Mouse (Mus musculus): ENCODE data around the gene Vps16. TPM values are rescaled to one million over a fixed set of nuclear protein-coding genes. Genes with fewer than 3 reads are reported as not detected.

The Vps16 gene
- polyA plus RNA-seq (2014; fragmentation: Nextera tagmentation; extraction: Ambion mirVana): 92.2 and 99.3 TPM in 2 replicates

DNA sequence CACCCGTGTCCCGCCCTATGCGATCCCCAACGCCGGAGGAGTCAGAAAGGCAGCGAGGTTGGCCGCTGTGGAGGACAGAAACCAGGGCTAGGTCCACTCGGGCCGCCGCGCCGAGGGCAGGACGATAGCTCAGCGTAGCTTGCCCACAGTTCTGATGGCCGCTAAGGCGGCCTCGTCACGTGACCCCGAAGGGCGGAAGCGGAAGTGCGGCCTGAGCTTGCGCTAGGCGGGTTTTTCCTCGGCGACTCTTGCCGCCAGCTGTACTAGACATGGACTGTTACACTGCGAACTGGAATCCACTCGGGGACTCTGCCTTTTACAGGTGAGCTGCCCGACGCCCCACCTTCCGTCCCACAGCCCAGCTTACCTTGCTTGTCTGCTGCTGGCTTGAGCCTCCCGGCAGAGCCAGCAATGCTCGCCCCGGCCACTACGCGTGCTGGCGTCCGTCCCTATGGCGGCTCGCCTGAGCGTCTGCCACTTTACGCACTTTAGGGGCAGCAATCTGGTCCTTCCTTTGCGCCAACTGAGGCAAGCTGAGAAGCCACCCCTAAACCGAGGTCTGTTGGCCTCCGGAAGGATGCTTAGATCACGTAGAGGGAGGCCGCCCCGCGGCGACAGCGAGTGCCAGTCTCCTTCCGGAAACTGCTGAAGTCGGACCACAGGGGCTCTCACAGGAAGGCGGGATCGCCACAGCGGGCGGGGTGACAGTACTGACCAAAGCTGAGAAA, at the start of gene Vps16, which contains the start of gene Pced1a:
Gene Vps16, plus strand, starts transcription at position 214 of the 728 bp plus-strand sequence.
Gene Pced1a, minus strand, starts transcription at position 576 of the 728 bp plus-strand sequence.
- Histone ChIP-seq H3K4me1 (ENCODE audit: control insufficient read depth, insufficient read depth, low read length) (peaks cover 10% of the 10 kb centered on the region), H3K4me3 (ENCODE audit: low read depth, low read length) (peak within 1 kb of the TSS; percentile 76), H3K9ac (ENCODE audit: low read length) (peak within 1 kb of the TSS; percentile 86), H3K27ac (ENCODE audit: low read depth, low read length) (peak within 1 kb of the TSS; percentile 89), H3K9me3 (replicated peaks; ENCODE audit: control insufficient read depth, low read length) (no peaks in the 10 kb centered on the region), H3K27me3 (replicated peaks; ENCODE audit: control insufficient read depth, insufficient read depth, low read length) (no peaks in the 10 kb centered on the region), H3K36me3 (ENCODE audit: control insufficient read depth, insufficient read depth, low read length) (0 out of 2 replicates have a peak, but pooled peaks cover 3% of the 10 kb centered on the region), H3K4me2 (ENCODE audit: low read length) (peak within 1 kb of the TSS; percentile 90)
- WGBS: under 1% methylated on average over 58 of the region's 58 CpGs
- DNase-seq (ENCODE audit: low spot score) (peak; percentile 97), ATAC-seq (peak; percentile 97)

DNA sequence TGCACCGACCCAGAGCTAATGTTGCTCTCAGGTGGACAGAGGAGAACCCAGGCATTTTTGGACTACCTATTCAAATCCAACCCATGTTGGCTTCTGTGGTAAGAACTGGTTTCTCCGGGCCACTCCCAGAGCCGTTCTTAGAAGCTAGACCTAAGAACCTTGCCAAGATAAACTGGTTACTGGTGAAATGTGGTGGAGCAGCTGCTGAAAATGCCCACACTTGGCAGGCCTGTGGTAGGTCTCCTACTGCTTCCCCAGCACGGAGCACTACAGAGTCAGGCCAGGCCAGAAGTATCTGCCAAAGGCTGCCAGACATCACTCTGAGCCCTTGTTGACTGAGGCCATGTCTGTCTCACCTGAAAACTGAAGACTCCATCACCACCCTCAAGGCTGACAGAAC, 49.2 kb upstream of the Vps16 start:
- DNase-seq (ENCODE audit: low spot score): no peak
- 77% methylated on average over 4 of the region's 4 CpGs for whole genome bisulfite sequencing
- H3K27ac ChIP-seq (ENCODE audit: low read depth, low read length): no peak overlapping the region

DNA sequence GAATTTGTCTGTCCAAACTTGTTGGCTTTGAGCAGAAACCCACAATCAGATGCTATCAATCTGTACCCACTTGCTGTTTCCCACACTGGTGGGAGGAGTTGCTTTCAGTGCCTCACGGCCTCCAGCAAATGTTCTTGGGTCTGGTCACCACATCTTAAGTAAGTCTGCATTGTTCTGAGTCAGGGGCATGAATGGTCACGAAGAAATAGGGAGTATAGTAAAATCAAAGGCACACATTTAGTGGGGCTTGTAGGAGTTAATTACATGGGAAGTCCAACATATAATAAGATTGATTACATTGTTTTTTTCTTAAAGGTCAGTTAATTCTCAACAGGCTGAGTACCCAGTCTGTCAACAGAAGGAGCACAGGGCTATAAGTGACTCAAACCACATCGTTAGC, 40.9 kb upstream of the Vps16 start:
- DNase-seq (ENCODE audit: low spot score) (no peak), ATAC-seq (no peak)
- WGBS: 21% methylated on average over 3 of the region's 3 CpGs

More for the DNA sequence above, 49.2 kb upstream of the Vps16 start:
- no peaks in the 10 kb centered on the region for H3K4me1 ChIP-seq (ENCODE audit: control insufficient read depth, insufficient read depth, low read length)
- H3K4me3 ChIP-seq (ENCODE audit: low read depth, low read length): no peak overlapping the region
- ATAC-seq: no peak
- no peaks in the 10 kb centered on the region for H3K9me3 ChIP-seq (replicated peaks; ENCODE audit: control insufficient read depth, low read length)
- no peaks in the 10 kb centered on the region for H3K27me3 ChIP-seq (replicated peaks; ENCODE audit: control insufficient read depth, insufficient read depth, low read length)
- H3K36me3 ChIP-seq (ENCODE audit: control insufficient read depth, insufficient read depth, low read length): no peaks in the 10 kb centered on the region
- no peak overlapping the region for H3K4me2 ChIP-seq (ENCODE audit: low read length)
- no peak overlapping the region for H3K9ac ChIP-seq (ENCODE audit: low read length)

DNA sequence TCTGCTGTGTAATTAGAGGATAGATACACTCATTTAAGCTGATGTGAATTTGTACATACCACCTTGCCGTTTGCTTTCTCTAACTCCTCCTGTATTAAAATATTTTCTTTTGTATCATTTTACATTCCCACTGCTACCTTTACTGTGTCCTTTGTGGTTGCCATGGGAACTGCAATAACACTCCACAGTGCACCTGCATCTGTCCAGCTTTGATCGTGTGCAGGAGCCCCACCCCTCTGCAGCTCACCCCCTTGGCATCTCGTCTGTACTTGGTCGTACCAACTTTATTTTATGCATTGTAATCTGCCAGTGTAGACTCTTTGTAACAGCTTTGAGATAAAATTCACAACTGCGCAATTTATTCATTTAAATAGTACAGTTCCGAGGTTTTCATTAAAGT, 40.2 kb upstream of the Vps16 start:
- no peak overlapping the region for H3K4me3 ChIP-seq (ENCODE audit: low read depth, low read length)
- no peak overlapping the region for H3K4me2 ChIP-seq (ENCODE audit: low read length)
- no peaks in the 10 kb centered on the region for H3K9me3 ChIP-seq (replicated peaks; ENCODE audit: control insufficient read depth, low read length)
- no peaks in the 10 kb centered on the region for H3K36me3 ChIP-seq (ENCODE audit: control insufficient read depth, insufficient read depth, low read length)
- no peak for ATAC-seq
- DNase-seq (ENCODE audit: low spot score): no peak
- WGBS: 65% methylated on average over 6 of the region's 6 CpGs
- H3K27me3 ChIP-seq (replicated peaks; ENCODE audit: control insufficient read depth, insufficient read depth, low read length): no peaks in the 10 kb centered on the region
- H3K27ac ChIP-seq (ENCODE audit: low read depth, low read length): no peak overlapping the region
- H3K4me1 ChIP-seq (ENCODE audit: control insufficient read depth, insufficient read depth, low read length): no peaks in the 10 kb centered on the region
- no peak overlapping the region for H3K9ac ChIP-seq (ENCODE audit: low read length)

More for the DNA sequence above, 40.9 kb upstream of the Vps16 start:
- H3K27ac ChIP-seq (ENCODE audit: low read depth, low read length): no peak overlapping the region
- no peaks in the 10 kb centered on the region for H3K27me3 ChIP-seq (replicated peaks; ENCODE audit: control insufficient read depth, insufficient read depth, low read length)
- no peaks in the 10 kb centered on the region for H3K9me3 ChIP-seq (replicated peaks; ENCODE audit: control insufficient read depth, low read length)
- H3K4me3 ChIP-seq (ENCODE audit: low read depth, low read length): no peak overlapping the region
- H3K4me2 ChIP-seq (ENCODE audit: low read length): no peak overlapping the region
- H3K4me1 ChIP-seq (ENCODE audit: control insufficient read depth, insufficient read depth, low read length): no peaks in the 10 kb centered on the region
- no peaks in the 10 kb centered on the region for H3K36me3 ChIP-seq (ENCODE audit: control insufficient read depth, insufficient read depth, low read length)
- no peak overlapping the region for H3K9ac ChIP-seq (ENCODE audit: low read length)

DNA sequence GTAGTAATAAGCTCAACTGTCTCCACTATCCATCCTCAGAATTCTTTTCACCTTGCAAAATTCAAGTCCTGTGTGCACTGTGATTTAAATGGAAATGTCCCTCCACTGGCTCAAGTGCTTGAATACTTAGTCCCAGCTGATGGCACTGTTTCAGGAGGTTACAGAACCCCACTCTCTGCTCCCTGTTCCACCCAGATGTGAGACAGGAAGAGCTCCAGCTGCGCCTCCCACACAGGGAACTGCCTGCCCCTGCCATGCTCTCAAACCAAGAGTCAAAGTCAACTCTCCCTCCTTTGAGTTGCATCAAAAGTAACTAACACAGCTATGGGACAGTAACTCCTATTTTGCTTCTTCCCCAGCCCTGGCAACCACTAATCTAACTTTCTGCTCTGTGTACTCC, 37.9 kb upstream of the Vps16 start:
- Histone ChIP-seq H3K27me3 (replicated peaks; ENCODE audit: control insufficient read depth, insufficient read depth, low read length) (no peaks in the 10 kb centered on the region), H3K36me3 (ENCODE audit: control insufficient read depth, insufficient read depth, low read length) (no peaks in the 10 kb centered on the region), H3K4me1 (ENCODE audit: control insufficient read depth, insufficient read depth, low read length) (no peaks in the 10 kb centered on the region), H3K4me3 (ENCODE audit: low read depth, low read length) (no peak overlapping the region), H3K27ac (ENCODE audit: low read depth, low read length) (no peak overlapping the region), H3K9ac (ENCODE audit: low read length) (no peak overlapping the region), H3K9me3 (replicated peaks; ENCODE audit: control insufficient read depth, low read length) (no peaks in the 10 kb centered on the region), H3K4me2 (ENCODE audit: low read length) (no peak overlapping the region)
- 82% methylated on average over 1 of the region's 1 CpGs for WGBS
- ATAC-seq (no peak), DNase-seq (ENCODE audit: low spot score) (no peak)

DNA sequence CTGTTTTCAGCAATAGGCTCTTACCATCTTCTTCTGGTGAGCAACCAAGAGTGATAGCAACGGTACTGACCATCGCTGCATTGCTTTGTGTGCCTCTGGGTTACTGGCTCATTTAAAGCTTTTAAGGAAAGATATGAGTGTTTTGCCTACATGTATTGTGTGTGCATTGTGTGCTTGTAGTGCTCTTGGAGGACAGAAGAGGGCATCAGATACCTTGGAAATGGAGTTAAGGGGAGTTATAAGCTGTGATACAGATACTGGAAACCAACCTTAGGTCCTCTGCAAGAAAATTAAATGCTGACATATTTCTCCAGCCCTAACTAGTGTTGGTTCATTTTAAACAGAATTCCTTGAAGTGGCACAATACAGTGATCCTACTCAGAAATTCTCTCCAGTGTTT, 35.3 kb upstream of the Vps16 start:
- H3K27me3 ChIP-seq (replicated peaks; ENCODE audit: control insufficient read depth, insufficient read depth, low read length): no peaks in the 10 kb centered on the region
- no peak overlapping the region for H3K9ac ChIP-seq (ENCODE audit: low read length)
- no peaks in the 10 kb centered on the region for H3K4me1 ChIP-seq (ENCODE audit: control insufficient read depth, insufficient read depth, low read length)
- no peaks in the 10 kb centered on the region for H3K9me3 ChIP-seq (replicated peaks; ENCODE audit: control insufficient read depth, low read length)
- no peaks in the 10 kb centered on the region for H3K36me3 ChIP-seq (ENCODE audit: control insufficient read depth, insufficient read depth, low read length)
- H3K4me2 ChIP-seq (ENCODE audit: low read length): no peak overlapping the region
- WGBS: 90% methylated on average over 2 of the region's 2 CpGs
- no peak overlapping the region for H3K27ac ChIP-seq (ENCODE audit: low read depth, low read length)
- DNase-seq (ENCODE audit: low spot score) (peak; percentile 22), ATAC-seq (no peak)
- no peak overlapping the region for H3K4me3 ChIP-seq (ENCODE audit: low read depth, low read length)

DNA sequence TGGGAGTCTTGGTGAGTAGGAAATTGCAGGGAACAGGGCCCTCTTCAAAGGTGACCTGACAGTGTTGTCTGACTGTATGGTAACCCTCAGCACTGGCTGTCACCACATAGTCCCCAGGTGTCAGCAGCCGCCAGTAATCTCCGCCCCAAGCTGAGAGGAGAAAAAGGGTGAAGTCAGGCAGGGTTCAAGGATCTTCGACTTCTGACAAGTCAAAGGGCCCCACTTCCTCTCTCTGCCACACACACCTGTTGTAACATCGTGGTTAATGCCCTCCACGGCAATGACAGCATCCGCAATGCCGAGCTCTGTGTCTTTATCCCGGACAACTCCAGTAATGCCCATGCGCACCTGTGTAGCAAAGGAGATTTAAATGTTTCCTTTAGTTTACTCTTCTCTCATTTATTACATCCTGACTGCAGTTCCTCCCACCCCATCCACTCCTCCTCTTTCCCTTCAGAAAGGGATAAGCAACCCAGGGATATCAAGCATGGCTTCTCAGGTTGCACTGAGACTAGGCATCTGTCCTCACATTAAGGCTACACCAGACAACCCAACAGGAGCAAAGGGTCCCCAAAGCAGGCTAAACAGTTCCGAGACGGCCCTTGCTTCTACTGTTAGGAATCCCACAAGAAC, 33.0 kb upstream of the Vps16 start:
- no peaks in the 10 kb centered on the region for H3K36me3 ChIP-seq (ENCODE audit: control insufficient read depth, insufficient read depth, low read length)
- ATAC-seq (no peak), DNase-seq (ENCODE audit: low spot score) (no peak)
- H3K4me1 ChIP-seq (ENCODE audit: control insufficient read depth, insufficient read depth, low read length): no peaks in the 10 kb centered on the region
- WGBS: 88% methylated on average over 11 of the region's 11 CpGs
- no peaks in the 10 kb centered on the region for H3K9me3 ChIP-seq (replicated peaks; ENCODE audit: control insufficient read depth, low read length)
- H3K27ac ChIP-seq (ENCODE audit: low read depth, low read length): no peak overlapping the region
- no peak overlapping the region for H3K4me3 ChIP-seq (ENCODE audit: low read depth, low read length)
- no peak overlapping the region for H3K9ac ChIP-seq (ENCODE audit: low read length)
- H3K4me2 ChIP-seq (ENCODE audit: low read length): no peak overlapping the region
- H3K27me3 ChIP-seq (replicated peaks; ENCODE audit: control insufficient read depth, insufficient read depth, low read length): no peaks in the 10 kb centered on the region

DNA sequence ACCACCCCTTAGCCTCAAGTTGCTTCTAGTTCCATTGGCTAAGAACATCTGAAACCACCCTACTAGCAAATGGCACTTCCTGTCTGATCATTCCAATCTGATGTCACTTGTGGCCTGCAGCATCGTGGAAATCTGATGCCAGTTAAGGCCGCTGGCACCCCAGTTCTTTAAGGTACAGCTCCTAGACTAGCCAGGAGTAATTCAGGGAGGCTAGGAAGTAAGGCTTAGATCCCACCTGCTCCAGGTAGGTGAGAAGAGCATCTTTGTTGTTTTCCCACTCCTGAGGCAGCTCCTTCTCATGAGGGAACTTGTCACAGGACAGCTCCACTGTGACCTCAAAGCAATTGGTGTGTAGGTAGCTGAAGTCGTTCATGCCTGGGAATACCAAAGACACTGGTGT, 31.3 kb upstream of the Vps16 start:
- WGBS: 91% methylated on average over 3 of the region's 3 CpGs
- no peak for ATAC-seq
- H3K9me3 ChIP-seq (replicated peaks; ENCODE audit: control insufficient read depth, low read length): no peaks in the 10 kb centered on the region

DNA sequence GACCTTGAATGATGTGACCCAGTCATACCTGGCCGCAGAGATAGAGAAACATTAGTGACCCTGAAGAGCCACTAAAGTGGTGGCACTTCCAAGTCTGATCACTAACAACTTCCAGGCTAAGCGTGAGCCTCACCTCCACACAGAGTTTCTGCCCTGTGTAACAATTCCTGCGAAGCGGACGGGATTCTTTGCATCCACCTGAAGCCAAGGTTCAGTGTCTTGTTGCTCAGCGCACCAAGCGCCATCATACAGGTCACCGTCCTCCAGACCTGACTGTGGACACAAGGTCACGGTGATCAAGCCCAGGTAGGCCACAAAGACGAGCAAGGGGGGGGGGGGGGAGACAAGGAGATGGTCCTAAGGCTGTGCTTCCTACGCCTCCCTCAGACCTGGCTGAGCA, 28.4 kb upstream of the Vps16 start:
- H3K9ac ChIP-seq (ENCODE audit: low read length): no peak overlapping the region
- 0 out of 2 replicates have a peak, but pooled peaks cover 8% of the 10 kb centered on the region for H3K27me3 ChIP-seq (replicated peaks; ENCODE audit: control insufficient read depth, insufficient read depth, low read length)
- H3K27ac ChIP-seq (ENCODE audit: low read depth, low read length): no peak overlapping the region
- H3K36me3 ChIP-seq (ENCODE audit: control insufficient read depth, insufficient read depth, low read length): no peaks in the 10 kb centered on the region
- no peak for DNase-seq (ENCODE audit: low spot score)
- WGBS: 91% methylated on average over 11 of the region's 11 CpGs
- no peaks in the 10 kb centered on the region for H3K9me3 ChIP-seq (replicated peaks; ENCODE audit: control insufficient read depth, low read length)
- no peak overlapping the region for H3K4me2 ChIP-seq (ENCODE audit: low read length)
- H3K4me3 ChIP-seq (ENCODE audit: low read depth, low read length): no peak overlapping the region
- H3K4me1 ChIP-seq (ENCODE audit: control insufficient read depth, insufficient read depth, low read length): peaks cover 7% of the 10 kb centered on the region
- no peak for ATAC-seq

More for the DNA sequence above, 31.3 kb upstream of the Vps16 start:
- Histone ChIP-seq H3K4me2 (ENCODE audit: low read length) (no peak overlapping the region), H3K4me1 (ENCODE audit: control insufficient read depth, insufficient read depth, low read length) (peaks cover 6% of the 10 kb centered on the region), H3K36me3 (ENCODE audit: control insufficient read depth, insufficient read depth, low read length) (no peaks in the 10 kb centered on the region), H3K27me3 (replicated peaks; ENCODE audit: control insufficient read depth, insufficient read depth, low read length) (no peaks in the 10 kb centered on the region), H3K4me3 (ENCODE audit: low read depth, low read length) (no peak overlapping the region), H3K27ac (ENCODE audit: low read depth, low read length) (no peak overlapping the region), H3K9ac (ENCODE audit: low read length) (no peak overlapping the region)
- no peak for DNase-seq (ENCODE audit: low spot score)

All from forebrain, embryonic 14.5 days (tissue).